Mouse (Mus musculus): Measurements from ENCODE around the gene Rock2. TPM values are rescaled to one million over a fixed set of nuclear protein-coding genes. Genes with fewer than 3 reads are reported as not detected.

The Rock2 gene
- 100 to 1,000 TPM; 120 to 134 TPM for total RNA-seq (2021)

DNA sequence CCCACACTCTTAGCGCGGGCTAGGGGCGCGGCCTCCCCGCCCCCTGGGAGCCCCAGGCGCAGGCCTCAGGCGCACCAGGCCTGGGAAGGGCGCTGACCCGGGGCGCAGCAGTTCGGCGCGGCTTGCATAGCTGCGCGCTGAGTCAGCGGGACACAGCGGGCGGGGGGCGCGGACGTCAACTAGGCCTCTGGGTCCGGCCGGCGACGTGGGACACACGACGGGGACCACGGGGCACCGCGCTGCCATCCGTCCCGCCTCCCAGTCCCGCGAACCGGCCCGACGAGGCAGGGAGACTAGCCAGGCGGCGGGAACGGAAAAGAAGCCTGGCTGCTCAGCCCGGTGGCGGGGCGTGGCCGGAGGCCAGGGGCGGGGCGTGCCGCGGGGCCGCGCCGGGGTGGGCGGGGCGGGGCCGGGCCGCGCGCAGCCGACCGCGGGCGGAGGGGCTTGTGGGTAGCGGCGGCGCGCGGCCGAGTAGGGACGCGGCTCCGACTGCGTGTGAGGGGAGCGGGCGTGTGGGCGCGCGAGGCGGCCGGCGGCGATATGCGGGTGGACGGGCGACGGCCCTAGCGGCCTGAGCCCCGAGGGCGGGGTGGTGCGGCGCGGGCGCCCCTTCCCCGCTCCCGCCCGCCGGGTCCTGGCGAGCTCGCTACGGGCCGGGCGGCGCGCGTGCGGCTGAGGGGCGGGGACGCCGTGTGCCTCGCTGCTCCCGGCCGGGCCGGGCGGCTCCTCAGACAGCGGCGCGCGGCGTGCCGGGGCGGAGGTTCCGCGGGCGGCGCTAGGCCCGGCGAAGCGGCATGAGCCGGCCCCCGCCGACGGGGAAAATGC, at the start of gene Rock2:
TSS of gene Rock2 (plus strand) at position 500 of the 825 bp plus-strand sequence.
- DNase-seq (ENCODE audit: extremely low spot score in 1 of 2, low spot score in 1 of 2): peak; percentile 73 to 80

GRCm38 (mm10) chr12:16847204-16847792, 47.4 kb upstream of the Rock2 start:
- no peak for DNase-seq (ENCODE audit: extremely low spot score in 1 of 2, low spot score in 1 of 2)

DNA sequence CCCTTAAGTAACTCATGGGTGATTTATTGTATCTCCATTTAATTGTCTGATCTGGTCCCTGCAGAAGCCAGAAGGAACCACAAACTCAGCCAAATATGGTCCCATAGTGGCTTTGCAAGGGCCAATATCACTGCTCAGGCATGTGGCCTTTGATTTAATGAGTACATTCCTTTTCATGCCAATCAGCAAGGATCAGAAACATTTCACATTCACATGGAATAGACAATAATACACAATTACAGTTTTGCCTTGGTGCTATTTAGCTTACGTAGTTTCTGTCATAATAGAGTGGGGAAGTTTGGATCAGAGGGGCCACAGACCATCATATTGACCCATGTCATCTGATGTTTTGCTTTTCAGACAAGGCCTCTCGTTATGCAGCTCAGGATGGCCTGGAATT, 46.2 kb upstream of the Rock2 start:
- DNase-seq (ENCODE audit: extremely low spot score in 1 of 2, low spot score in 1 of 2): no peak

DNA sequence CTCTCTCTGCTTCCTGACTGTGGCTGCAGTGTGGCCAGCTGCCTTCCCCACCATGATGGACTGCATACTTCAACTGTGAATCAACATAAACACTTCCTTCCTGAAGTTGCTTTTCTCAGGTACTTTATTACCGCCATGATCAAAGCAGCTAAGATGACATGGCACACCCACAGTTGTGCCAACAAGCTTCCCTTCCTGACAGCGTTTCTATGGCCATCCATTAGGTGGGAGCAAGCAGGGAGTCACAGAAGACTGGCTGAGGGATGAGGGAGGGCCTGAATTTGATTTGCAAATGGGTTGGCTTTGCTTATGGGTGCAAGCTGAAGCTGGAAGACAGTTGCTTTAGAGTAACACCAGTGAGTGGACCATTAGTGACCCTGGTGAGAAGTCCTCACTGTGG, 44.9 kb upstream of the Rock2 start:
- DNase-seq (ENCODE audit: extremely low spot score in 1 of 2, low spot score in 1 of 2): no peak

GRCm38 (mm10) chr12:16850431-16851375, 44.0 kb upstream of the Rock2 start:
- DNase-seq (ENCODE audit: extremely low spot score in 1 of 2, low spot score in 1 of 2): no peak

DNA sequence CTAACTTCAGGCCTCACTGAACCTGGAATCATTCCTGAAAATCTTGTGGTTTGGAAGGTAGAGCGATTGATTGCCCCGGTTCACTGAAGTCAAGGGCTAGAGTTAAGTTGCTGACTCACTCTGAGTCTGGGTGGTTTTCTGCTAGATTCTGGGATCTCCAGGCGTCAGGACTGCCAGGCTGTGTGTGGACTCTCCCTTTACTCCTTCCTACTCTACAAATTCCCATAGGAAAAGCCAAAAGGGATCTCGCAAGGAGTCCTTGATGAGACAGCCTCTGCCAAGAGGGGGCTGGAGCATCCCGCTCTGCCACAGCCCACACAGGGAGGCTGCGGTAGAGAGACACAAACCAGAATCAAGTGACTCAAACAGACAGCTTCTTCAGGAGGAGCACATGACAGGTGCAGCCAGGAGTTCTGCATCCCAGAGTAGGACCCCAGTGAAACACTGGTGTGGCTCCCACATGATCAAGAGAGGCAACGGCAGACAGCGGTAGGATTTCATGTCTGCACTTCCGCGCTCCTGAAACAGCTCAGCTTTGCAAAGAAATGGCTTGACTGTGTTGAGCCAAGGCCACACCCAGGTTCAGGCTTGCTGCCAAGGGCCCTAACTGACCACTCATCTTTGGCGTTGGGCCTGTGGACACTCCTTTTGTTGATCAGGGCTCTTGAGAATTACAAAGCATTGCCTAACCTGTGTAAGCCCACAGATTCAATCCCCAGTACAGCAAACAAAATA, 41.1 kb upstream of the Rock2 start:
- no peak for DNase-seq (ENCODE audit: extremely low spot score in 1 of 2, low spot score in 1 of 2)

DNA sequence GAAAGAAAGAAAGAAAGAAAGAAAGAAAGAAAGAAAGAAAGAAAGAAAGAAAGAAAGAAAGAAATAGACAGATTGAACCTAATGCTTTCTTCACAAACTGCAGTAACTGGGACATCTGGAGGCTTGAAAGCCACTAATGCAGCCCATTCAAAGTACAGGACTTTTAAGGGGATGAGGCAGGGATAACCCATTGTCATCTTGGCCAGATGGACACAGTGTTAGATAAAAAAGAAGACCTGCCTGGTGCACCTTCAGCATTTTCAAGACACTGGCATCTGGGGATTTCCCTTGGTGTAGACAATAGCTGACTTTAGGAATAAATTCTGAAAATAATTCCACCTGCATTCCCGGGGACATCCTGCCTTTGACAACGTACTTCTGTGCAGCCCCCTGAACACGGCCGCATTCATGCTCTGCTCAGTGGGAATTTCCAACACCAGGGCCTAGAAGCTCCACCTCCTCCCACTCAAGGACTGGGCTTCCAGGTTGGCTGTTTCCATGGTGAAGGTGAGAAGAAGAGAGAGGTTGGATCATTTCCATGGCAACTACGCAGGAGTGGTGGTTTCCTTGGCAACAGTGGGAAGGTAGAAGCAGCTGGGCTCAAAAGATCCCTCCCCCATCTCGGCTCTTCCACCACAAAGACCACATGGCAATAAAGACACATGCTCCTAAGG, 38.9 kb upstream of the Rock2 start:
- DNase-seq (ENCODE audit: extremely low spot score in 1 of 2, low spot score in 1 of 2): no peak

DNA sequence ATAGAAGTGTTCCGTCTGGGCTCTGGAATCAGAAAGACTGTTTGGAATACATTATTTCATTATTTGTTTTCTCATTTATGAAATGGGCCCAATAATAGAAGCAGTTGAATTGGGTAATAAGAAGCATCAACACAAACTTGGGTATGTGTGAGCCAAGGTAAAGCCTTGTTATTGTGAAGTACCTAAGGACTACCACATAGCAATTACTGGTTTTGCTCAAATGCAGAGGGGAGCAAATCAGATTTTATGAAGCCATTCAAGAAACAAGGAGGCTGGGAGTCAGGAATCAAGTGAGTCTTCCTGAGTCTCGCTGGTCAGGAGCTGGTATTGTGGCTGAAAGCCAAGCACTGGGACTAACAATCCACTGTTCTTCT, 38.4 kb upstream of the Rock2 start:
- no peak for DNase-seq (ENCODE audit: extremely low spot score in 1 of 2, low spot score in 1 of 2)

DNA sequence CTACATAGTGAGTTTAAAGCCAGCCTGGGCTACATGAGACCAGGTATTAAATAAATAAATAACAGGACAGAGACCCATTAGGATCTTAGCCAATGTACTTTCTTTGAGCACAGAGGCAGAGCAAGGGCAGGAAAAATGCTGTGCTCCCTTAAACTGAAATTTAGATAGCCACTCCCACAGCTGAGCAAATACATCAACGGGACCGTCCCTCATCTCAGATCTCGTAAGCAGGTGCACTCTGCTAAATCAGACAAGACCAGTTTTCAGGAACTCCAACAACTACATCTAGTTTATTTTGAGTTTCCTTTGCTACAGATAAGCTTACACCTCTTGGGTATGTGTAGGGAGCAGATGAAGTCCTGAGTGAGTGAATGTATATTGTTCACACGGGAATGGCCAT, 36.6 kb upstream of the Rock2 start:
- no peak for DNase-seq (ENCODE audit: extremely low spot score in 1 of 2, low spot score in 1 of 2)

- DNase-seq (ENCODE audit: extremely low spot score in 1 of 2, low spot score in 1 of 2): no peak
These were observed 34.9 kb upstream of the Rock2 start for GRCm38 (mm10) chr12:16859781-16860180.

- DNase-seq (ENCODE audit: extremely low spot score in 1 of 2, low spot score in 1 of 2): no peak
These were observed 34.2 kb upstream of the Rock2 start for GRCm38 (mm10) chr12:16860533-16860932.

DNA sequence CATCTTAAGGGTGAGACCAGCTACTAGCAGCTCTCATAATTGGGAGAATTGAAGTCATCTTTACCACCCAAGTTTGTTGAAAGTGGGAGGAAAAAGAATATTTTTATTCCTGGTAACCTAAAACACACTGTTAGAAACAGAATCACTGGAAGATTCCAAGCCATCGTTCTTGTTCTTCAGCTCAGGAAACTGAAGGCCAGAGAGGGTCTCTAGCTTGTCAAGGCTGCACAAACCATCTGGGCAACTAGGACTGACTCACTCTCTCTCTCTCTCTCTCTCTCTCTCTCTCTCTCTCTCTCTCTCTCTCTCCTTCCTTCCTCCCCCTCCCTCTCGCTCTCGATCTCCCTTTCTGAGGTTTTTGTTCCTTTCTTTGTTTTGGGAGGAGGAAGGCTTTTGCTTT, 33.7 kb upstream of the Rock2 start:
- no peak for DNase-seq (ENCODE audit: extremely low spot score in 1 of 2, low spot score in 1 of 2)

DNA sequence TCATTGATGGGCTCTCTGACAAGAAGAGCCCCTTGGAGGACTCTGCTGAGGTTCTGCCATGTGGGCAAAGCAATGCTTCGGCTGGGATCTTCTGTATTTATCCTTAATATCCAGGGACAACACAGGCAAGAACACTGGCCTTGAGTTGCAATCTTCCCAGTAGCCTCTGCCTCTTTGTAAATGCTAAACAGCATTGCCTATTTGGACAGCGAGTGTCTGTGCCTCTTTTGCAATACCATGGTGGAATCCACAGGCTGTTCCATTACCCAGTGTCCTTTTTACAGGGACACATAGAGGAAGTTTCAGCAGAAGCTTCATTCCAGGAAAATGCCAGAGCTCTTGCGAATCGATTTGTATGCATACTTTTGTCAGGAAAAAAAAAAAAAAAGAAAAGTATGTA, 30.2 kb upstream of the Rock2 start:
- no peak for DNase-seq (ENCODE audit: extremely low spot score in 1 of 2, low spot score in 1 of 2)

- no peak for DNase-seq (ENCODE audit: extremely low spot score in 1 of 2, low spot score in 1 of 2)
These were observed 28.8 kb upstream of the Rock2 start for GRCm38 (mm10) chr12:16865871-16866270.

- no peak for DNase-seq (ENCODE audit: extremely low spot score in 1 of 2, low spot score in 1 of 2)
These were observed 28.2 kb upstream of the Rock2 start for GRCm38 (mm10) chr12:16866460-16866859.

- no peak for DNase-seq (ENCODE audit: extremely low spot score in 1 of 2, low spot score in 1 of 2)
These were observed 27.4 kb upstream of the Rock2 start for GRCm38 (mm10) chr12:16867306-16867705.

DNA sequence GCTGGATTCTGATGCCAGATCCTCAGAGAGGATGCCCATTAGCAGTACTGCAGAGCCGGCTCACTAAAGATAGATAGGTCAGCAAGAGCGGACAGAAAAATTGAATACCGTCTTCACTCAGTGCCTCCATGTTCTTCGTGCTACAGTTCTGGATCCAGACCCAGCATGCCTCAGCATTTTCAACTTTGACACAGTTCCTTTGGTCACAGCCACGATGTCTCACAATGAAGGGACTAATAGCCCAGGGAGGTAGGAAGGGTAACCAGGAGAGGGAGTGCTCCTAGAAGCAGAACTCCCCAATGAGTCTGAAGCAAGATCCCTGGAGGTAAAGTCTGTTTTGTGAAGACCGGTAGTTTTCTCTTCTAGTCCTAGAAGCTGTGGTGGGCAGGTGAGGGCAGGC, 26.1 kb upstream of the Rock2 start:
- DNase-seq (ENCODE audit: extremely low spot score in 1 of 2, low spot score in 1 of 2): no peak

DNA sequence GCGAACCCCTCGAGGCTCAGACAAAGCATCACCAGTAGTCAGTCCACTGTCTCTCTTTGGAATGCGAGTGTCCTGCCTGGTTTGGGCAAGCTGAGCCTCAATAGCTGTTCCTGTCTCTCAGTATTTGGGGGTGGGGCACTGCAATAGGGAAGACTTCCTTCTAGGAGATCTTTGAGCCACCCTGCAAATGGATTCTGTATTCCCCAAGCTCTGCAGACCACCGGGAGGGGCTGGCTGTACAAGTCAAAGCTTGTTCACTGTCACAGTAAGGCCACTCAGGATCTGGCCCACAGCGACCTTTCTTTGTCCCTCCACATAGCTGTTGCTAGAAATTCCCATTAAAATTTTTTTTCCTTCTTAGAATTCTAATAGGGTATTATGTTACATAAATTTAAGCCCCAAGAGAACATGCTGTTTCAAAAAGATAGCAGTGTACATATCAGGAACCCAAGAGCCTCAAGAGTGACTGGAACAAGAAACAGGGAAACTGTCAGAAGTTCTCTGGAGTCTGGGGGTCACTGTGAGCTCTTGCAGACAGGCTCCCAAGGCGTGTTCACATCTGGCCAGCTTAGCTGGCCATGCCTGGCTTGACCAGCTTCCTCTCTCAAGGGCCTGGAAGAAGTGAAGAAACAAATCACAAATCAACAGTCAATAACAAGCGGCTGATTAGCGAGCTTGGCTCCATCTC, 25.5 kb upstream of the Rock2 start:
- DNase-seq (ENCODE audit: extremely low spot score in 1 of 2, low spot score in 1 of 2): no peak

- DNase-seq (ENCODE audit: extremely low spot score in 1 of 2, low spot score in 1 of 2): no peak
These were observed 24.8 kb upstream of the Rock2 start for GRCm38 (mm10) chr12:16869870-16870404.
